Mouse (Mus musculus): ENCODE data around the gene Sv2a.

GRCm38 (mm10) chr3:96243921-96244572 is 63.1 kb downstream of the Sv2a start:
- TF ChIP-seq CTCF (IDR thresholded peaks at IDR 0.05): no peak
- peak; percentile 10; the same call in 1 of the 2 replicates for TF ChIP-seq POLR2A (IDR thresholded peaks at IDR 0.05; ENCODE audit: insufficient read depth, low read depth, low read length)

All from heart, adult 2 months (tissue).